Mouse (Mus musculus) midbrain, postnatal 0 days (tissue): ENCODE results near the gene Sobp. TPM values are rescaled to one million over a fixed set of nuclear protein-coding genes. Genes with fewer than 3 reads are reported as not detected.

ENCODE experiments used
- ATAC-seq: fragments of 200-750 bp; cut with Nextera tagmentation; 2 replicates; pipeline ENCODE4 v1.8.0; 2017; ENCODE audit warnings: moderate number of reproducible peaks, mild to moderate bottlenecking, moderate TSS enrichment, moderate library complexity; ENCODE audit not compliant: low FRiP score
- DNase-seq: peaks from one replicate; pipeline ENCODE4 v3.0.0-alpha.2; 2015; ENCODE audit warnings: low spot score
- H3K27ac ChIP-seq: fragments of 300-500 bp; sonication (generic); 2 replicates; pipeline ENCODE4 v1.5.1; 2014; ENCODE audit warnings: low read depth, mild to moderate bottlenecking, low read length, mixed read lengths
- H3K27me3 ChIP-seq: fragments of 300-500 bp; sonication (generic); 2 replicates; pipeline ENCODE4 v1.6.1; 2014; ENCODE audit warnings: low read length, control low read depth, mixed read lengths; ENCODE audit not compliant: insufficient read depth
- H3K36me3 ChIP-seq: fragments of 300-500 bp; sonication (generic); 2 replicates; pipeline ENCODE4 v1.6.1; 2014; ENCODE audit warnings: low read length, control low read depth, mixed read lengths; ENCODE audit not compliant: insufficient read depth
- H3K4me1 ChIP-seq: fragments of 300-500 bp; sonication (generic); 2 replicates; pipeline ENCODE4 v1.6.1; 2014; ENCODE audit warnings: mild to moderate bottlenecking, control low read depth, antibody characterized with exemption, low read length, mixed read lengths; ENCODE audit not compliant: insufficient read depth
- H3K4me2 ChIP-seq: fragments of 300-500 bp; sonication (generic); 2 replicates; pipeline ENCODE4 v1.6.1; 2014; ENCODE audit warnings: low read depth, mild to moderate bottlenecking, low read length, mixed read lengths; ENCODE audit not compliant: poor library complexity, severe bottlenecking
- H3K4me3 ChIP-seq: fragments of 300-500 bp; sonication (generic); 2 replicates; pipeline ENCODE4 v1.5.1; 2014; ENCODE audit warnings: low read depth, mild to moderate bottlenecking, low read length, moderate library complexity
- H3K9ac ChIP-seq: fragments of 300-500 bp; sonication (generic); replicated peaks from 2 replicates; pipeline ENCODE4 v1.6.1; 2014; ENCODE audit warnings: mild to moderate bottlenecking, low read length, moderate library complexity, mixed read lengths; ENCODE audit not compliant: poor library complexity, severe bottlenecking
- H3K9me3 ChIP-seq: fragments of 300-500 bp; sonication (generic); 2 replicates; pipeline ENCODE4 v1.6.1; 2016; ENCODE audit warnings: low read length, control low read depth
- CTCF ChIP-seq: IDR thresholded peaks from 2 replicates; pipeline ENCODE4 v1.5.1; 2016; ENCODE audit warnings: antibody characterized with exemption, mild to moderate bottlenecking
- WGBS: fragments of 180-500 bp; shearing (Covaris S2); extraction: QIAGEN DNeasy Blood & Tissue Kit; methylation state at CpG from one replicate; pipeline ENCODE4 v1.1.7; 2014; 5-methylcytosine and 5-hydroxymethylcytosine counted together
- polyA plus RNA-seq: library from polyadenylated mRNA; unstranded; fragments of >200 nt; fragmentation: Nextera tagmentation; extraction: Ambion mirVana; gene quantifications from 2 replicates; pipeline ENCODE4 v1.2.1, GENCODE M21; 2015
- total RNA-seq: library from RNA; depleted of rRNA; stranded (reverse); fragments of >200 nt; gene quantifications from 2 replicates; pipeline ENCODE4 v1.2.3, GENCODE M21; 2014

The Sobp gene
- total and polyA plus RNA-seq, 2 experiments from 2014 or later, result 17.0 to 34.2 TPM

DNA sequence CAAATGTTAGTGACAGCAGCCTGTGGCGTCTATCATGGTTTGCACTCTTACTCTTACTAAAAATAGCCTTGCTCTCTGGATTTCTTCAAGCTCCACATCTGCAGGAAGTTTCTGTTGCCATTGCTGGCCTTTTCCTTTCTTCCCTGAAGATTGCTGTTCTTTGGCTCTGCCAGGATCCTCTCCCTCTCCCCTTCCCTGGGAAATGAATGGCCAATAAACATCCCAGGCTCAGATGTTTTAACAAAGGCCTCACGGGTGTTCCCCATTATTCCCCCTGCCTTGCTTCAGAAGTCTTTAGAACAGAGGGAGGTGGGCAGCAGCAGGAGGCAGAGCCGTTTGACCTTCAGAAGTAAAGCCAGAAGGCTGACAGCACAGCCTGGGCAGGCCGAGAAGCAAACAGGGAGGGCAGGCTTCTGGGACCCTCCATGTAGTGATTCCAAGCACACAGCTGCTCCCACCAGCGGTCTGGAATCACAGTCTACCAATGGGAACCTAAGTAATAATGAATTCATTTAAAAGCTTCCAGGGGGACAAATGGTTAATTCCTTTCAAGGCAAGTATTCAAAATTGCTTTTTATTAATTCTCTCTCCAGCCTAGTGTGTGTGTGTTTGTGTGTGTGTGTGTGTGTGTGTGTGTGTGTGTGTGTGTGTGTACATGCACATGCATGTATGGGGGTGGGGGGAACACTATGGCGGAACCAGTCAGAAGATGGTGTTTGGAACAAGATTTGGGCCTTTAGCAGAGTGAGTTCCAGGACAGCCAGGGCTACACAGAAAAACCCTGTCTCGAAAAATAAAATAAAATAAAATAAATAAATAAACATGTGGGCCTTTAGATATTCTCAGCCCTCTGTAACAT lies 130.8 kb downstream of the Sobp start:
- Histone ChIP-seq H3K9me3 (no peaks in the 10 kb centered on the region), H3K4me1 (peaks cover 13% of the 10 kb centered on the region), H3K4me2 (0 out of 2 replicates have a peak overlapping the region, but pooled peaks have one; percentile 12), H3K9ac (0 out of 2 replicates have a peak overlapping the region, but pooled peaks have one; percentile 13), H3K36me3 (no peaks in the 10 kb centered on the region), H3K27me3 (no peaks in the 10 kb centered on the region), H3K27ac (peak overlapping the region; percentile 79), H3K4me3 (no peak overlapping the region)
- WGBS, result 18% methylated on average over 7 of the region's 7 CpGs
- DNase-seq (peak; percentile 63), ATAC-seq (peak; percentile 64; the same call in 1 of the 2 replicates)
- no peak for TF ChIP-seq CTCF

DNA sequence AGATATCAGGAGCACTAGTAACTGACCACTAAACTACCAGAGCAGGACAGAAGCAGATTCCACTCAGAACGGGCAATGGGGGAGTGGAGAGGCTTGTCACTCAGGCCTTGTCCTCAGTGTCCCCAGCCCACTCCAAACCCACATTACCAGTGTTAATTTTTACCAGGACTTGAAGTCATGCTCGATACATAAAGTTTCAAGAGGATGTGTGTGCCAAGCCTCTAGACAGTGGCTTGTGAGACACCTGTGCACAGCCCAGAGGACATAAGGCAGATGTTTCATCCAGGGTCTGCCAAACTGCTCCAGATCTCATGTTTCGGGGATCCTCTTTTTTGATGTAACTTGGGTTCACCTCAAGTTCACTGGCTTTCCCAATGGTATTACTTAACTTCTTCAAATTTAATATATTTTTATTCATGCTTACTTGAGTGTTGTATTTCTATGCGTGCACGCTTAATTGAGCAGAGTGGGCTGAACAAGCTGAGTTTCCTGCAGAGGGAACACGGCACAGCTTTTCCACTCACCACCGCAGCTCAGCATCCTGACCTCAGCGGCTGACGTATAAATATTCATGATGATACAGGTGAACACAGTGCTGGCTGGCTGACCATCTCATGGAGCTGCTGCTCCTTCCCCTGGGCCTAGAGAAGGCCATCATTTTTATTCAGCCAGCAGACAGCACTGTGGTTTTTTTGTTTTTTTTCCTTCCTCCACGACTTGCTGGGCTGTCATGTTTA lies 131.6 kb downstream of the Sobp start:
- Histone ChIP-seq H3K9me3 (no peaks in the 10 kb centered on the region), H3K27ac (peak overlapping the region; percentile 79), H3K4me2 (no peak overlapping the region), H3K27me3 (no peaks in the 10 kb centered on the region), H3K4me3 (no peak overlapping the region), H3K9ac (no peak overlapping the region), H3K4me1 (peaks cover 13% of the 10 kb centered on the region), H3K36me3 (no peaks in the 10 kb centered on the region)
- TF ChIP-seq CTCF, result no peak
- 24% methylated on average over 10 of the region's 10 CpGs for WGBS
- ATAC-seq (no peak), DNase-seq (no peak)

DNA sequence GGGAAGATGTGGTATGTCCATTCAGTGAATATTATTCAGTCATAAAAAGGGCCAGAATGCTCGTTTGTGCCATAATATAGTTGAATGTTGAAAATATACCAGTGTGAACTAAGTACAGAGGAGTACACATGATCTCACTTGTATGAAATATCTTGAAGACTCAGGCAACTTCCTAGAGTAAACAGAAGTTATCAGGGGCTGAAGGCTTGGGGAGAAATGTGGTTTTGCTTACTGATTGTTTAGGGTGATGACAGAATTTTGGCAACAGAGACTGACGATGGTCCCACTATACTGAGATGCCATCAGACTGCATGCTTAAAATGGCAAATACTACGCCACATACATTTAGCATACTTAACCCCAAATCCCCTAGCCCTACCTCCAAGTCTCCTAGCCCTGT lies 132.5 kb downstream of the Sobp start:
- H3K4me3 ChIP-seq, result no peak overlapping the region
- H3K27ac ChIP-seq, result no peak overlapping the region
- DNase-seq (no peak), ATAC-seq (no peak)
- H3K27me3 ChIP-seq, result no peaks in the 10 kb centered on the region
- H3K4me2 ChIP-seq, result no peak overlapping the region
- no peak overlapping the region for H3K9ac ChIP-seq
- no peaks in the 10 kb centered on the region for H3K36me3 ChIP-seq
- H3K9me3 ChIP-seq, result no peaks in the 10 kb centered on the region
- 89% methylated on average over 3 of the region's 3 CpGs for WGBS
- TF ChIP-seq CTCF, result no peak
- H3K4me1 ChIP-seq, result peaks cover 13% of the 10 kb centered on the region

DNA sequence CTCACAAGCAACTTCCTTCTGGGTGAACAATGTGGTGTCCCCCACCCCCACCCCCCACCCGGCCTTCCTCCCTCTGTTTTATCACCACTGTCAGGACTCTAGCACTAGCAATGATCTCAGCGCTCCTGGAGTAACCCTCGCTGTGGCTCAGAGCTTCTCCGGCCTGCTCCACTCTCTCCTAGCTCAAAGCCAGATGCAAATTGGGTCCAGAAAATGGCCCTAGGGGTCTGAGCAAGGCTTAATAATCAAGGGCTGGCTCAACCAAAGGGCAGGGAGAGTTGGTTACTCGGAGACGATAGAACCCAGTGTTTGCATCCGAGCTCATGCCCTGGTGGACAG lies 136.9 kb downstream of the Sobp start:
- Histone ChIP-seq H3K4me1 (peaks cover 7% of the 10 kb centered on the region; the same call in 1 of the 2 replicates), H3K4me3 (no peak overlapping the region), H3K9ac (no peak overlapping the region), H3K4me2 (no peak overlapping the region), H3K9me3 (no peaks in the 10 kb centered on the region), H3K36me3 (no peaks in the 10 kb centered on the region), H3K27ac (no peak overlapping the region), H3K27me3 (no peaks in the 10 kb centered on the region)
- no peak for DNase-seq
- ATAC-seq, result 0 out of 2 replicates have a peak, but pooled peaks have one; percentile 11
- WGBS, result 23% methylated on average over 7 of the region's 7 CpGs
- TF ChIP-seq CTCF, result no peak

DNA sequence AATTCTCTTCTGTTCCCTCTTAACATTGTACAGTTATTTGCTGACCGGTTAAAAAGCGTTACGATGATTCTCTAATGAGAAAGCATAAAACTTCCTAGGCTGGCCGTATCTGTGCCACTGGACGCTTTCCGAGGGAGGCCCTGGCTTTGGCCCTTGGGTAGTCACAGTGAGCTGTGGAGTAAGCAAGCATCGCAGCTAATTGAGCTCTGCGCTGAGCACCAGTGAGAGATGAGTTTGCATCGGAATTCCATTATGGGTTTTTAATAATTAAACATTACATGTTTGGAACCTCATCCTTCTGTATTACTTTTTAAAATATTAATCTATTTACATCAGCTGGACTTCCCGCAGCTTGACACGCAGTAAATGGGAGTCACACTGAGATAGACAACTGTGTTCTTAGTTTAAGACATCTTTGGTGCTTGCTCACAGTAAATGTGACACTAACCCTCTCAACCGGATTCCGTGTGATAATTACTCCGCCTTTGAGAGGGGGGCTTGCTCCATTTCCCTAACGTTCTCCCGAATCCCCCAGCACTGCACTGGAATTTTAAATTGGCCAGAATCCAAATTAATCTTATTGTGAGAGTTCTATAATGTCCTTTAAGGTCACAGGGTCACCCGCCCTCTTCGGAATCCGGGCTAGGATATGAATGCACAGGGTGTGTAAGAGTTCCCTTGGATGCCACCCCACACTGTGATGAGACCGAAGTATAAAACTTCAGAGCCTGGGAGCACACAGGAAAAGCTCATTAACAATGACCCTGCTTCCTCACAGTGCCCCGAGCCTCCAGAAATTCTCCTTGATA lies 137.5 kb downstream of the Sobp start:
- Histone ChIP-seq H3K9ac (no peak overlapping the region), H3K27ac (no peak overlapping the region), H3K9me3 (no peaks in the 10 kb centered on the region), H3K27me3 (no peaks in the 10 kb centered on the region), H3K4me1 (peaks cover 7% of the 10 kb centered on the region; the same call in 1 of the 2 replicates), H3K4me2 (no peak overlapping the region), H3K36me3 (no peaks in the 10 kb centered on the region), H3K4me3 (no peak overlapping the region)
- no peak for DNase-seq
- WGBS, result 39% methylated on average over 21 of the region's 21 CpGs
- TF ChIP-seq CTCF, result no peak
- 0 out of 2 replicates have a peak, but pooled peaks have one; percentile 14 for ATAC-seq
